Mouse (Mus musculus) kidney, adult 2 months (tissue): ENCODE measurements around the gene Rapgef2.

Experiments used
- CTCF ChIP-seq: fragments of 200-500 bp; conservative IDR thresholded peaks from 2 replicates; pipeline ENCODE4 v1.5.1; 2011; ENCODE audit warnings: low read depth, mild to moderate bottlenecking, control low read depth, low read length, moderate library complexity, mixed read lengths; ENCODE audit not compliant: insufficient read depth, insufficient read length
- POLR2A ChIP-seq: fragments of 200-500 bp; IDR thresholded peaks from one replicate; pipeline ENCODE4 v1.6.1; 2011; ENCODE audit warnings: low read depth, low read length, control low read depth

DNA sequence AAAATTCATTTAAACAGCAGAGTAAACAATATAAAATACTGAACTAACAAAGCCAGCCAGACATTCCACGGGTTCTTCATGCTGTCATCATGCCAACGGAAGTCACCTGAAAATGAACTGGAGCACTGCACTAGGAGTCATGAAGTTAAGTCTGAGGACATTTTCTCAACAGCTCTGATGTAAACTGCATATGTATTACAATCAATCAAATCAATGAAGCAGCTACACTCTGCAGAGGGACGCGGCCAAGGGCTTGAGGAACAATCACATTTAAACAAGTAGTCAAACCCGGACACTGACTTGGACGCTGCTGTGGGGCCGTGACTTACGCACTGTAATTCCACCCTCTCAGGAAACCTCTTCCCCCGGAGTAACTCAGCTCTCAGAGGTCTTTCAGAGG is 82.1 kb downstream of the Rapgef2 start:
- TF ChIP-seq POLR2A (no peak), CTCF (no peak)
